Mouse (Mus musculus): Measurements from ENCODE around the gene Atp10a.

GRCm38 (mm10) chr7:58742648-58743047, 86.7 kb downstream of the Atp10a start:
- TF ChIP-seq HCFC1 (IDR thresholded peaks at IDR 0.05; ENCODE audit: borderline replicate concordance, insufficient read depth, low read length) (no peak), ZC3H11A (IDR thresholded peaks at IDR 0.05; ENCODE audit: borderline replicate concordance, low read depth, low read length) (no peak), ZNF384 (IDR thresholded peaks at IDR 0.05; ENCODE audit: low read depth, low read length) (no peak), MAFK (IDR thresholded peaks at IDR 0.05; ENCODE audit: insufficient read depth, low read depth, low read length) (no peak)

All from ES-E14 (cell line).